Mouse (Mus musculus): ENCODE measurements around the gene Tomm34. TPM values are rescaled to one million over a fixed set of nuclear protein-coding genes. Genes with fewer than 3 reads are reported as not detected.

Gene Tomm34
- polyA plus RNA-seq, 1 experiment from 2014 or later = 20.5 TPM

DNA sequence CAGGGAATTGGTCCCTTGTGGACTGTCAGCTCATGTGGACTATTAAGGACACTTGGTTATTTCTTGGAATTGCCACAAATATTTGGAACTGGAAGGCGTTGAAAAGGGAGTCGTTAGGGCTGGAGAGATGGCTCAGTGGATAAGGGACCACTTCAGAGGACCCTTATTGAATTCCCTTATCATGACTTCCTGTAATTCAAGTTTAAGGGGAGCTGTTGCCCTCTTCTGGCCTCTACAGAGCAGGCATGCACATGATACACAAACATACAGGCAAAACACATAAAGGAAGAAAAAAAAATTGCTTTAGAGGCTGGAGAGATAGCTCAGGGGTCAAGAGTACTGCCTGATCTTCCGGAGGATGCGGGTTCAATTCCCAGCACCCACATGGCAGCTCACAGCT, 51.0 kb downstream of the Tomm34 start:
- Histone ChIP-seq H3K36me3 (ENCODE audit: control insufficient read depth, insufficient read depth, low read length) (peaks cover 12% of the 10 kb centered on the region), H3K27ac (replicated peaks) (no peak overlapping the region), H3K4me2 (replicated peaks; ENCODE audit: low read depth) (no peak overlapping the region), H3K27me3 (ENCODE audit: control insufficient read depth, insufficient read depth, low read length) (no peaks in the 10 kb centered on the region), H3K4me3 (ENCODE audit: low read depth, low read length) (no peak overlapping the region), H3K9me3 (ENCODE audit: control insufficient read depth, low read length) (no peaks in the 10 kb centered on the region), H3K4me1 (replicated peaks; ENCODE audit: control insufficient read depth, insufficient read depth) (no peaks in the 10 kb centered on the region), H3K9ac (ENCODE audit: low read length) (no peak overlapping the region)
- DNase-seq (ENCODE audit: low spot score) (no peak), ATAC-seq (ENCODE audit: low FRiP score, low TSS enrichment) (no peak)
- 77% methylated on average over 4 of the region's 4 CpGs for WGBS
- TF ChIP-seq EP300 (optimal IDR thresholded peaks at IDR 0.05) = no peak
- 0 out of 2 replicates have a peak, but pooled peaks have one; percentile 23 for TF ChIP-seq CTCF (IDR thresholded peaks at IDR 0.05; ENCODE audit: low read depth)

DNA sequence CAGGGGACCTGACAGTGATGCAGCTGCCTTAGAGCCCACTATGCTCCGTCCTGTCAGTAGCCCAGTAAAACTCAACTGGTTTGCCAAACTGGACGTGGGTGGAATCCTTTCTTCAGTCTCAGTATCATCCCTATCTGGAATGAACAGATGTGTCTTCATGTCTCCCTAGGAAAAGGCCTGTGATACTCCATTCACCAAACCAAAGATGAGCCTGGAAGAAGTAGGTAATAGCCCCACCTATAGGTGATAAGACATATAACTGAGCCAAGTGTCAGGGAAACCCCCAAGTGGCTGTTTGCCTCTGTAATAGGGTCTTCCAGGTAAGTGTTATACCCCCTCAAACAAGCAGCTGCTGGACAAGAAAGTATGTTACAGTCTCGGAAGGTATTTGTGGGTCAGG, 52.1 kb downstream of the Tomm34 start:
- TF ChIP-seq EP300 (optimal IDR thresholded peaks at IDR 0.05) = no peak
- peak; percentile 57 for TF ChIP-seq CTCF (IDR thresholded peaks at IDR 0.05; ENCODE audit: low read depth)
- WGBS = 94% methylated on average over 3 of the region's 3 CpGs
- Histone ChIP-seq H3K9me3 (ENCODE audit: control insufficient read depth, low read length) (no peaks in the 10 kb centered on the region), H3K36me3 (ENCODE audit: control insufficient read depth, insufficient read depth, low read length) (peaks cover 17% of the 10 kb centered on the region), H3K4me1 (replicated peaks; ENCODE audit: control insufficient read depth, insufficient read depth) (no peaks in the 10 kb centered on the region), H3K9ac (ENCODE audit: low read length) (no peak overlapping the region), H3K27ac (replicated peaks) (no peak overlapping the region), H3K27me3 (ENCODE audit: control insufficient read depth, insufficient read depth, low read length) (no peaks in the 10 kb centered on the region), H3K4me3 (ENCODE audit: low read depth, low read length) (no peak overlapping the region), H3K4me2 (replicated peaks; ENCODE audit: low read depth) (no peak overlapping the region)
- ATAC-seq (ENCODE audit: low FRiP score, low TSS enrichment) (no peak), DNase-seq (ENCODE audit: low spot score) (no peak)

DNA sequence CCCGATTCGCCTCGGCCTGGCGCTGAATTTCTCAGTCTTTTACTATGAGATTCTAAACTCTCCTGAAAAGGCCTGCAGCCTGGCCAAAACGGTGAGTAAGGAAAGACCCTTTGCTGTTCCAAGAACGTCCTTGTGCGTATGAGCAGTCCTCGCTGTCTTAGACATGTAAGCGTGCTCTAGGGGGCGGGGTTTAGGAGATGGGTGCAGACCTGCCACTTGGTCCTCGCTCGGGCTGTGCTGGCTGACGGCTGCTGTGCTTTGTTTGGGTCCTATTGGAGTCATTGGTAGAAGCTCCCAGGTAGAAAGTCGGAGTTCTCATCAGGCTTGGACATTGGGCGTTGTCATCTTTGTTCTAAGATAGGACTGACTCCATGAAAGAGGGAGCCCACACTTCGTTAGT, 55.7 kb downstream of the Tomm34 start:
- Histone ChIP-seq H3K4me3 (ENCODE audit: low read depth, low read length) (no peak overlapping the region), H3K9ac (ENCODE audit: low read length) (no peak overlapping the region), H3K27ac (replicated peaks) (no peak overlapping the region), H3K4me1 (replicated peaks; ENCODE audit: control insufficient read depth, insufficient read depth) (no peaks in the 10 kb centered on the region), H3K9me3 (ENCODE audit: control insufficient read depth, low read length) (no peaks in the 10 kb centered on the region), H3K27me3 (ENCODE audit: control insufficient read depth, insufficient read depth, low read length) (no peaks in the 10 kb centered on the region), H3K36me3 (ENCODE audit: control insufficient read depth, insufficient read depth, low read length) (peaks cover 26% of the 10 kb centered on the region), H3K4me2 (replicated peaks; ENCODE audit: low read depth) (no peak overlapping the region)
- no peak for ATAC-seq (ENCODE audit: low FRiP score, low TSS enrichment)
- TF ChIP-seq CTCF (IDR thresholded peaks at IDR 0.05; ENCODE audit: low read depth) = no peak
- no peak for DNase-seq (ENCODE audit: low spot score)
- 87% methylated on average over 16 of the region's 16 CpGs for WGBS

DNA sequence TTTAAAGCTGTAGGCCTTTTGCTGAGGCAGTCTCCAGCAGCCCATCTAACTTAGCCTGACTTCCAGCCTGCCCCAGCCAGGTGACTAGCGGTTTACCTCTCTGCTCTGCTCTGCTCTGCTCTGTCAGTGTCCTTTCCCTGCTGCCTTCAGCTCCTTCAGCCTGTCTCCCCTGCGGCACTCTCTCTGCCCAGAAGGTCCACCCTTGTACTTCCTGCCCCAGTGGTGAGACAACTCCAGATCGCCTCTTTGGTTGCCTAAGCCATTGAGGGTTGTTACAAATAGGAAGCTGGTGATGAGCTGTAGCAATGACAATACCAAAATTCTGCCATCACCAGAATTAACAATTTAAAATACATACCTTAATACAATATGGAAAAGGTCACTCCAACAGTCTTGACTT, 60.0 kb downstream of the Tomm34 start:
- Histone ChIP-seq H3K4me1 (replicated peaks; ENCODE audit: control insufficient read depth, insufficient read depth) (0 out of 2 replicates have a peak, but pooled peaks cover 2% of the 10 kb centered on the region), H3K9ac (ENCODE audit: low read length) (no peak overlapping the region), H3K36me3 (ENCODE audit: control insufficient read depth, insufficient read depth, low read length) (peaks cover 19% of the 10 kb centered on the region), H3K27ac (replicated peaks) (no peak overlapping the region), H3K4me3 (ENCODE audit: low read depth, low read length) (no peak overlapping the region), H3K9me3 (ENCODE audit: control insufficient read depth, low read length) (no peaks in the 10 kb centered on the region), H3K4me2 (replicated peaks; ENCODE audit: low read depth) (no peak overlapping the region), H3K27me3 (ENCODE audit: control insufficient read depth, insufficient read depth, low read length) (no peaks in the 10 kb centered on the region)
- DNase-seq (ENCODE audit: low spot score) (no peak), ATAC-seq (ENCODE audit: low FRiP score, low TSS enrichment) (no peak)
- no peak for TF ChIP-seq EP300 (optimal IDR thresholded peaks at IDR 0.05)
- TF ChIP-seq CTCF (IDR thresholded peaks at IDR 0.05; ENCODE audit: low read depth) = no peak
- 61% methylated on average over 3 of the region's 3 CpGs for WGBS

DNA sequence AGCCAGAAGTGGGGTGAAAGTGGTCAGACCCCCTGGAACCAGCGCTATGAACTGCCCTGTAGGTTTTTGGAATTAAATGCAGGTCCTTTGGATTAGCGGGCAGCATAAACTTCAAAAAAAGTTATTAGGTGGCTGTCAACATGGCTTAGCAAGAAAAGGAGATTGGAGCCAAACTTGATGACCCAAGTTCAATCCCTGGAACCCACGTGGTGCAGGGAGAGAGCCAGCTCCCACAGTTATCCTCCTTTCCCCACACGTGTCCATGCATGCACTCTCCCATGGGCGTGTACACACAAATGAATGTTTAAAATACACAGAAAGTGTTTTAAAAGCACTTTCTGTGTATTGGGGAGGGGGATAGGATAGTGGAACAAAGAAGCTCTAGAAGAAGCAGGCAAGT, 60.5 kb downstream of the Tomm34 start:
- Histone ChIP-seq H3K4me3 (ENCODE audit: low read depth, low read length) (no peak overlapping the region), H3K36me3 (ENCODE audit: control insufficient read depth, insufficient read depth, low read length) (peaks cover 18% of the 10 kb centered on the region; the same call in 1 of the 2 replicates), H3K9me3 (ENCODE audit: control insufficient read depth, low read length) (no peaks in the 10 kb centered on the region), H3K27ac (replicated peaks) (no peak overlapping the region), H3K4me2 (replicated peaks; ENCODE audit: low read depth) (no peak overlapping the region), H3K27me3 (ENCODE audit: control insufficient read depth, insufficient read depth, low read length) (no peaks in the 10 kb centered on the region), H3K4me1 (replicated peaks; ENCODE audit: control insufficient read depth, insufficient read depth) (0 out of 2 replicates have a peak, but pooled peaks cover 2% of the 10 kb centered on the region), H3K9ac (ENCODE audit: low read length) (no peak overlapping the region)
- 50% methylated on average over 5 of the region's 5 CpGs for WGBS
- ATAC-seq (ENCODE audit: low FRiP score, low TSS enrichment) = no peak
- DNase-seq (ENCODE audit: low spot score) = no peak
- no peak for TF ChIP-seq EP300 (optimal IDR thresholded peaks at IDR 0.05)
- no peak for TF ChIP-seq CTCF (IDR thresholded peaks at IDR 0.05; ENCODE audit: low read depth)

DNA sequence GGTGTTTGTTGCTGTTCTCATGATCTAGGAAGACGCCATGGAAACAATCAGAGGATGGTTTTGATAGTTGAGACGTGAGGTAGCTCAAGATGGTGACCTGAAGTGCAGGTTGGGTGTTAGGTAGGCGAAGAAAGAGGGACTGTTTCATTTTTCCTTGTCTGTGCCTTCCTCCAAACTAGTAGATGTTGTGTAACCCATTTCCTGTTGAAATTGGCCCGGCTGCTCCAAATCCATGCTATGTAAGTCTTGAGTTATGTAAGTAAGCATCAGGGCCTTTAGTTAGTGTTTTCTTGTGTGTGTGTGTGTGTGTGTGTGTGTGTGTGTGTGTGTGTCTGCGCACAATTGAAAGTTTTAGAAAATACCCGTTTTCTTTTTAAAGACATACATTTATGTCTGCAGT, 61.7 kb downstream of the Tomm34 start:
- no peak overlapping the region for H3K4me3 ChIP-seq (ENCODE audit: low read depth, low read length)
- no peak overlapping the region for H3K4me2 ChIP-seq (replicated peaks; ENCODE audit: low read depth)
- ATAC-seq (ENCODE audit: low FRiP score, low TSS enrichment) (no peak), DNase-seq (ENCODE audit: low spot score) (no peak)
- no peaks in the 10 kb centered on the region for H3K27me3 ChIP-seq (ENCODE audit: control insufficient read depth, insufficient read depth, low read length)
- 0 out of 2 replicates have a peak, but pooled peaks cover 2% of the 10 kb centered on the region for H3K4me1 ChIP-seq (replicated peaks; ENCODE audit: control insufficient read depth, insufficient read depth)
- no peak overlapping the region for H3K27ac ChIP-seq (replicated peaks)
- H3K36me3 ChIP-seq (ENCODE audit: control insufficient read depth, insufficient read depth, low read length) = peaks cover 8% of the 10 kb centered on the region; the same call in 1 of the 2 replicates
- 80% methylated on average over 6 of the region's 6 CpGs for WGBS
- no peak overlapping the region for H3K9ac ChIP-seq (ENCODE audit: low read length)
- TF ChIP-seq CTCF (IDR thresholded peaks at IDR 0.05; ENCODE audit: low read depth) = no peak
- TF ChIP-seq EP300 (optimal IDR thresholded peaks at IDR 0.05) = no peak
- no peaks in the 10 kb centered on the region for H3K9me3 ChIP-seq (ENCODE audit: control insufficient read depth, low read length)

All from stomach, postnatal 0 days (tissue).